Mouse (Mus musculus): ENCODE results near the gene Pgam2.

DNA sequence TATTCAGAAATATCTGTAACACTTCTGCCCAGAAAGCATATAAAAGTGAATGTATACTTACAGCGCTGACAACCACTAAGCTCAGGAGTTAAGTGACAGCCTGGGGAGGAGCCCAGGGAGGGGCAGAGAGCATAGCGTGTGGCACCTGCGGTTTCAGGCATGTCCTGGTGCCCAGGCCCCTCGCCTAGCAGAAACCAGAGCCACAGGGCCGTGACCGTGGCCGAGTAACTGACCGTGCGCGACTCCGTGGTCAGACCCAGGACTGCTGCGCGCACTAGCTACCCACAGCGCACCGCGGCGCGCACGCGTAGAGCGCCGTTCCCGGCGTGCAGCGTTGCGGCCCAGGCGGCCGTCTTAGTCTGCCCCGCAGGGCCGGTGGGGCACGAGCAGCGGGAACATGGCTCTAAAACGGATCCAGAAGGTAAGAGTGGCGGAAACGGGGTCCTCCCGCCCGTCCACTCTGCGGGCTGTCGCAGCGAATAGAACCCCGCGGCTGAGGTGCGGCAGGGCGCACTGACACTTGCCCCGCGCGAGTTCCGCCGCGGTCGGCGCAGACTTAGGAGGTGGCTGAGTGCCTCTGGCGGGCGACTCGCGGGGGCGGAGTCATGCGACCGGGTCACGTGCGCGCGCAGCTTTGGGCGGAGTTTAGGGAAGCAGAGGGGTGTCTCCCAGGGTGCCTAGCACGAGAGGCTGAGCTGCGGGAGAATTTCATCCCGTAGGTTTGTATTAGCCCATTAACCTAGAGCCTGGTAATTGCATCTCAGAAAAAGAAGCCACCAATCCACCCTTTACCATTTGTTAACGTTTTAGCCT is 41.5 kb downstream of the Pgam2 start, which contains the start of gene Urgcp:
- TF ChIP-seq CTCF (IDR thresholded peaks at IDR 0.05; ENCODE audit: borderline replicate concordance, insufficient read depth, low read depth, low read length) (no peak), POLR2A (IDR thresholded peaks at IDR 0.05; ENCODE audit: borderline replicate concordance, insufficient read depth, low read length) (peak; percentile 97)

Measured in cerebellum, adult 2 months (tissue).